Mouse (Mus musculus) heart, postnatal 36 days (tissue): ENCODE data around the gene Il17re. TPM values are rescaled to one million over a fixed set of nuclear protein-coding genes. Genes with fewer than 3 reads are reported as not detected.

Experiments used
- DNase-seq, 2 experiments: peaks; one replicate each; pipeline ENCODE4 v3.0.0; 2021 to 2022
- intact Hi-C: fragments of 180-260 bp; cut with DNase I; formaldehyde crosslinking; loops from one replicate; pipeline ENCODE4 v1.15.1; 2025
- total RNA-seq, 2 experiments: library from RNA; stranded (reverse); gene quantifications; 2 replicates each; pipeline ENCODE4 v1.2.3; 2021

The Il17re gene
- total RNA-seq, result under 1 TPM; 0.65 to 0.67 TPM

DNA sequence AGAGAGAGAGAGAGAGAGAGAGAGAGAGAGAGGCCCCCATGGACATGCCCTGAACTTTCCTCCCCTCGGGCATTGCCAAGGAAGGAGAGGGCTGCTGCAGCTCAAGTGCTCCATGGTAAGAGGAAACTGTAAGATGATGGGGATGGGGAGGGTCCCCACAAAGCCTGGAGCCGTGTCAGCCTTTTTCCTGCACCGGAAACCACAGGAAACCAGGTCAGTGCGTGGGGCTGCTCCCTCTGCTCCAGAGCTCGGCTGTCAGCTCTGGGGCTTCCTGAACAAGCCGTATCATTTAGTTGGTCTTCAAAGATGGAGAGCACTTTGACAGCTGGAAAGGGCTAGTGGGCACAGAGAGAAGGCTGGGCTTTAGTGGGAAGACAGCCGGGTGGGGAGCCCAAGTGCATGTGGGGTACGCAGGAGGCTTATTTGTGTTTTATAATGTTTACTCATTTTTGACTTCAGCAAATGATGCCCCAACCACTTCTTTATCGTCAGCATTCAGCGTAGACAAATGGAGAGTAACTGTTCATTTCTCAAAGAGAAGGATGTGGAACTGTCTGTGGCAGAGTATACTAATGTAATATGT is at the start of gene Il17re:
TSS of gene Il17re (plus strand) at position 533 of the 583 bp plus-strand sequence.
- intact Hi-C loops, result no loop called here
- DNase-seq, result no peak

DNA sequence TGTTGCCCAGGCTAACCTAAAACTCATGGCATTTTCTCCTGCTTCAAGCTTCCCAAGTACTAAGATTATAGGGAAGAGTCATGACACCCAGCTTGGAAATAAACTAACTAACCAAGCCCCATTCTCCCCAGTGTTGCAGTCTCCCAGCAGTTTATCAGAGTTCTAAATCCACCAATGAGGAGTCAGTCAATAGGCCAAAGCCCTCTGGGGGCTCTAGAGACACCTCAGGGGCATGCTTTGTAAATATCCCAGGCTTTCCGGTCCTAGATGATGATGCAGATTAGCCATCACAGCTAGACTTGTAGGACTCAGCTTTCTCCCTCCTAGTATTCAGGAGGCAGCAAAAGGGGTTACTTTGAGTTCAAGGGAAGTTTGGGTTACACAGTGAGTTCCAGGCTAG is 48.3 kb upstream of the Il17re start:
- DNase-seq, result no peak
- intact Hi-C loops, result no loop called here

DNA sequence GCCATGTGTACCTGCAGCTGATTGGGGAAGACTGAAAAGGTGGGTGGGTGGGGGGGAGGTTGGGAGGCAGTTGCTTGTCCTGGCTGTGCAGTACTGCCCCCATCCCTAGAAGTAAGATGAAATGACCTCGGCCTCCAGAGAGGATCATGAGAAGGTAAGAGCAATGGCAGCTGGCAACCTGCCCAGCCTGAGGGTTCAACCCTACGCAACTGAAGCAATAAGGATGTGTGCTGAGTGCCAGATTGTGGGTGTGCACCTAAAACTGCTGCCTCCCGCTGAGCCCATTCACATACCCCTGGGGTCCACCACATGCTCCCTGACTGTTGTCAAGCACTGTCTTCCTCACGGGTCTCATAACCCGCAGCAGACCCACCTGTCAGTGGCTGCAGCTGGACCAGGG is 41.9 kb upstream of the Il17re start:
- intact Hi-C loops, result no loop called here

DNA sequence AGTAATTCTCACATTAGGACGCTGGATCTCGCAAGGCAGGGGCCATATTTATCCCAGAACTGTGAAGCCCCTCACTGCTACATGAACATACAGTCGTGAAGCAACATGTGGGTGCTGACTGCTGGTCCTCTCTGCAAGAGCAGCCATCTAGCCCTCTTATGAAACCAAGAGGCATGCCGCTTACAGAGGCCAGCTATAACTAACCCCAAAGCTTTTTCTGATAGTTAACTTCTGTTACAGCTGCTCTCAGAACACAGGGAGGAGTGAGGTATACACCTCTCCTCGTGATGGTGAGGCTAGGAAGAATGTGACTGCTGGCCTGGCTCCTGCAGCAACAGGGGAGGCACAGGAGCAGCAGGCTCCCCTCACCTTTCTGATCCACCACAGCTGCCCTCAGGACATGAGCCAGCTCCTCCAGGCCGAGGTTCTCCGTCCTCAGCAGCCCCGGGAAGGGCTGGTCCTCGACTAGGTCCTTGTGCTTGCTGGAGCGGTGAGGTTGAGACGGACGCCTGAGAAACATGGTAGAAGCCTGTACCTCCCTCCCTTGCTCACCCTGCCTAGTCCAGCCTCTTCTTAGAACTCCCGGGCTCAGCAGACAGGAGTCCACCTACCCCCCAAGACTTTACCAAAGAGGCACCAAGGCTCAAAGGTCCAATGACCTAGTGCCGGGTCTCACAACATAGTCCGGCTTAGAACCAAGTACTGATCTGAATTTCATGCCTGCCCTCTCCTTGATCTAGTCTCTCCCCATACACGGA is 39.7 kb upstream of the Il17re start:
- intact Hi-C loops, result loop anchor here (2.0 kb wide), 1 partner anchor 40 kb away; the partner anchor contains the start of gene Arpc4
- no peak for DNase-seq

More for the DNA sequence above, 41.9 kb upstream of the Il17re start:
- no peak for DNase-seq

DNA sequence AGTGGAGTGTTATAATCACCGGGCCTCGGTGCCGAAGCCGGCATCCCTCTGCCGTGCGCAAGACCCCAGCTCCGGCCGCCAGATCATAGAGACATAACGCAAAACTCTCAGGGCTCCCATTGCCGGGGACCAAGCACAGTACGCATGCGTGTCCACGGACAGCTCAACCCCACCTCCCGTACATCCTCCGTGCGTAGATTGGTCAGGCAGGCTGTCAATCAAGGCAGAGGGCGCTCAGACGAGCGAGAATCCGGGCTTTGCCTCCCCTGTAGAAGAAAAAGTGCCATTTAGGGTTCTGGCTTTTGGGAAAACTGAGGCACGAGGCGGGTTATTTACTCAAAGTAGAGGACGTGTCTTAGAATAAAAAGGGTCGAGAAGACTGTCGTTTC is 39.1 kb upstream of the Il17re start, which contains the start of gene Rpusd3:
TSS of gene Rpusd3 (minus strand) at position 142 of the 389 bp plus-strand sequence.
- peak; percentile 100 for DNase-seq
- intact Hi-C loops, result loop anchor here (2.0 kb wide), 1 partner anchor 40 kb away; the partner anchor contains the start of gene Arpc4

DNA sequence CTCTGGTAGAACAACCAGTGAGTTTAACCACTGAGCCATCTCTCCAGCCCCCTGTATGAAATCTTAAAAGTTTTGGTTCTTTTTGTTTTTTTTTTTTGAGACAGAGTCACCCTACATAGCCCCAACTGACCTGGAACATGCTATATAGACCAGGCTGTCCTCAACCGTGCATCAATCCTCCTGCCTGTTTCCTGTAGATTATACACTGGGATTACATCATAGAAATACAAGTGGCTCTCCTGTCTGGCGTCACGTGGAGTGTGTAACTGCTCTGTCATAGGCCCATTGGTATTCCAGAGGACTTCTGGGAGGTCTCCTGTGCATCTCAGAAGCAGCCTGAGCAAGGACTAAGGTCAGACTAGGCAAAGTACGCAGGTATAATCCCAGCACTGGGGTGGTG is 35.3 kb upstream of the Il17re start:
- intact Hi-C loops, result no loop called here
- DNase-seq, result no peak

DNA sequence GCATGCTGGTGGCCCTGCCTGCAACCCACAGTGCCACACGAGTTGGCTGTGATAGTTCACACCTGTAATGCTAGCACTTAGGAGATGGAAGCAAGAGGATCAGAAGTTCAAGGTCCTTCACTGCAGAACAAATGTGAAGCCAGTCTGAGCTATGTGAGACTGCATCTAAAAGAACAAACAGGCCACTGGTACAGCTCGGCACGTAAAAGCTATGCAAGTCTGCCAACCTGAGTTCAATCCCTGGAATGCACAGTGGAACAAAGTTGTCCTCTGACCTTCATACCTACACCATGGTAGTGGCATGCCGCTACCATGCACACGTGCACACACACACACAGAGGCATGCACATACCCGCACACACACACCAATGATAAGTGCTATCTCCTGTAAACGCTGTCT is 34.1 kb upstream of the Il17re start:
- no peak for DNase-seq
- intact Hi-C loops, result loop anchor here (1.0 kb wide), 1 partner anchor 46 kb away; the partner anchor contains the start of gene Arpc4

DNA sequence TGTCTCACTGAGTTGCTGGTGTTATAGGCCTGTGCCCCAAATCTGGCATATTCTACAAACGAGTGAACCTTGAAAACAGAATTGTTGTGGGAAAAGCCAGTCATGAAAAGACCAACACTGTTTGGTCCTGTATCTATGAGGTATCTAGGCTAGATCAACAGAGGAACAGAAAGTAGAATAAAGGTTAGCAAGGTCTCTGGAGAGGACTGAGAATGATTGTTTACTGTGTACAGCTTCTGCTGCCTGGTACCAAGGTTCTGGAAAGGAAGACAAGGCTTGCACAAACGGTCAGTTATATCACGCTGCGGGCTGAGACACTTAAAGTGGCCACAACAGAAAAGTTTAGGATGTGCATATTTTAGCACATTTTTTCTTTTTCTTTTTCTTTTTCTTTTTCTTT is 31.6 kb upstream of the Il17re start:
- intact Hi-C loops, result no loop called here
- DNase-seq, result no peak

DNA sequence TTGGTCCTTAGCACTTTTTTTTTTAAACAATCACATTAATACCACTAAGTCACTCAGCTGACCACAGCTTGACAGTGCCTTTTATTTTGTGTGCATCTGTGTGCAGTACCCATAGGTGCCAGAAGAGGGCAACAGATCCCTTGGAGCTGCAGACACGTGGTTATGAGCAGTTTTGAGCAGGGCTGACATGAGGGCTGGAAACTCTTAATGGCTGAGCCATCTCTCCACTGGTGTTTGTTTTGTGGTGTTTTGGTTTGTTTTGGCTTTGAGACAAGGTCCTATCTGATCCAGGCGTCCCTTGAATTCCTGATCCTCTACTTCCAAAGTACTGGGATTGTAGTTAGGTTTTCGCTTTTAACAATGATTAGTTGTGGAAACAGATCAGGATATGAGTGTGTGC is 30.9 kb upstream of the Il17re start:
- DNase-seq, result no peak
- intact Hi-C loops, result no loop called here

DNA sequence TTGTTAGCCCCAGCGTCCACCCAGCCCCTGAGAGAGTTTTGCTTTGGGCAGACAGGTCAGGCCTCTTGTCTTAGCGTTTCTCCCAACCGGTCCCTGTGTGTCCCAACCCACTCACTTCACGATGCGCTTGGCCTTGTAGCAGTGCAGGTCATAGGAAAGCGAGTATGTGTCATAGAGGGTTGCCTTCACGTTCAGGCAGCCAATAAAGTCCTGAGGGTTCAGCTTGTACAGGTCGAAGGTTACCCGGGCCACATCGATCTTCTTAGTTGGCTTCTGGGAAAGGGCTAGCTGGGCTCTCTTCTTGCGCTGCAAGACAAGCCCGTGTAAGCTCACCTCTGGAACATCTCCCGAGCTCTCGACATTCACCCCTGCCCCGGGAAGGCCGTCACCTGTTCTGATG is 30.3 kb upstream of the Il17re start:
- no peak for DNase-seq
- intact Hi-C loops, result no loop called here

DNA sequence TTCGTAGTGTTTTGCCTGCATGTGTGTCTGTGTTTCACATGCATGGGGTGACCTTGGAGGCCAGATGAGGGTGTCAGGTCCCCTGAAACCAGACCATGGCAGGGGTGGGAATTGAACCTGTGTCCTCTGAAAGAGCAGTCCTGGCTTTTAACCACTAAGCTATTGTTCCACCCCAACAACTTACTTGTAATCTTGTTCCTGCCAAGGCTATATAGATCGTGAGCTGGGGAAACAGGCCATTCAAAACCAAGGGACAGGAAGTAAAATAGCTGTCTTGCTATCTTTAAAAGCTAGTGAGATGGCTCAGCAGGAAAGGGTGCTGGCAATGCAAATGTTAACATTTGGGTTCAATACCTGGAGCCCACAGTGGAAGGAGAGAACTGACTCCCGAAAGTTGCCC is 28.3 kb upstream of the Il17re start:
- intact Hi-C loops, result no loop called here
- DNase-seq, result no peak

DNA sequence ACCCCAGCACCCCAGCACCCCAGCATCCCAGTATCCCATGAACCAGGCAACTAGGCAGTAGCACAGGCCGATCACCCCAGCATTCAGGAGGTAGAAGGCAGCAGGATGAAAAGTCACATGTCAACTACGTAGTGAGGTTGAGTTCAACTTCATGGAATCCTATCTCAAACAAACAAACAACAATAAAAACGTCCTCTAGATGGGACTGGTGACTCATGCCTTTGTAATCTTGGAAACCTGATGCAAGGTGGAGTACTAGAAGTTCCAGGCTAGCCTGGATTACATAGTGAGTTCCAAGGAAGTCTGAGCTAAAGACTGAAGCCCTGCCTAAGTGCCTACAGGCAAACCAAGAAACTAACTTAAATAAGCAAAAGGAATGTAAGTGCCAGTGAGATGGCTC is 27.4 kb upstream of the Il17re start:
- DNase-seq, result no peak
- intact Hi-C loops, result no loop called here

DNA sequence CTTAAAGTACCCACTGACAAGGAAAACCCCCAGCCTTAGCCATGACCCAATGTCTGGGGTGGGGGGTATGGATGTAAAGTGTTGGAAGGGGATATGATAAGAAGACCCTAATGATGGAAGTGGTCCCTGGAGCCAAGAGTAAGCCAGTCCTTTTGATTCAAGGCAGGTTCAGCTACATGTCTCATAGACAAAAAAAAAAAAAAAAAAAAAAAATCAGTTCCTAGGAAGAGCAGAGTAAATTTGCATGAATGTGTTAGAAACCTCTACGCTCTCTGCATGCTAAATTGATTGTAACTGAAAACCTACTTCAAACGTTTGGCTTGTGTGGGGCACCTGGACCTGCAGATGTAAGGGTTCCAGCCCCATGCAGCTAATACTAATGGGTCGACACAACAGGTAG is 26.5 kb upstream of the Il17re start:
- intact Hi-C loops, result no loop called here

DNA sequence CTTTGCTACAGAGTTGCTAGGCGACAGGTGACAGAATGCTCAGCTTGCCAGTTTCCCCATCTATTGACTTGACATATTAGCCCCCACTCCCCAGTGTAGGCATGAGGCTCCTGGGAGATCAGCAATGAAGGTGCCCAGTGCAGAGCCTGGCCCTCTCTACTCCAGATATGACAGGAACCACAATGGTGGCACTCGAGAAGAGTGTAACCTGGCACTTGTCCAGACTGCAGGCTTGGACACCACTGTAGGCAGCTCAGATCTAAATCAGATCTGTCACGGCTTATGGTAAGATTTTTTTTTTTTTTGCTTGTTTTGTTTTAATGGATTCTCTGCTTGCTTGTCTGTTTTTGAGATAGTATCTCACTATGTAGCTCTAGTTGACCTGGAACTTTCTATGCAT is 24.6 kb upstream of the Il17re start:
- no peak for DNase-seq
- intact Hi-C loops, result no loop called here

More for the DNA sequence above, 26.5 kb upstream of the Il17re start:
- no peak for DNase-seq

DNA sequence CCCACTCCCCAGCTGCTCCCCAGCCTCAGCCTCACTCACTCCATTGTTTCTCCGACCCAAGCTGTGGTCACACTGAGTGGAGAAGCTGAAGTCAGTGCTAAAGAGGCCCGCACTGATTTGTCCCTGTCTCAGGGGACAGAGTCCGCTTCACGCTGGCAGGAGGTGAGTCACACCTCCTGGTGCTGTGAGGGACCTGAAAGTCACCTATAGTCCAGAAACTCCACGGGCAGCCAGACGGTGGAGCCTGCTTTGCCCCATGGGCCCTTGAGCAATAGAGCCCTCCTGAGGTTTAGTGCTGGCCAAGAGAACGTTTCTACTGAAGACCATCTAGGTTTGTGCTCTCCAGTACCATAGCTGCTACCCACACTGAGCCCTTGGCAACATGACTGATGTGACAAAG is 23.6 kb upstream of the Il17re start:
- no peak for DNase-seq
- intact Hi-C loops, result no loop called here

DNA sequence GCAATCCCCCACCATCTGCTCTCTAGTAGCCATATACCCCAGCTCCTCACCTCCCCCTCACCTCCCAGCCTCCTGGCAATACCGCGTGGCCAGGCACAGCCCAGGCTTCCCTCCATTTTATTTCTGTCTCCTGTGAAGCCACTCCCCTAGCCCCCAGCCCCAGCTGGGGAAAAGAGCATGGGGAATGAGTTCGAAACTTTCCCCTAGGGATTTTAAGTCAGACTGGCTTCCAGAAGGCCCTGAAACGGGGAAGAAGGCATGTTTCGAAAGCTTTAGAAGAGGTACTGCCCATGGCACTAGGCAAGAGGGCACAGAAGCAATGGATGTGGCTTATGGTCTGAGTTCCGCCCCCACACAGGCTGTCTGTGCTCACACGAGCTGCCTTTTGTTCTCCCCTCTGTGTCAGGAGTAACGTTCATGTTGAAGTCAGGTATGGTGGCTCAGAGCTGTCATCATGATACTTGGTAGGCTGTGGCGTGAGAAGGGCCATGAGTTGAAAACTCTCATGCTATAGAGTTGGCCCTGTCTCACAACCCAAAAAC is 22.5 kb upstream of the Il17re start, which contains the start of gene Cidec:
TSS of gene Cidec (minus strand) at position 97 of the 542 bp plus-strand sequence.
- DNase-seq, result no peak
- intact Hi-C loops, result no loop called here

DNA sequence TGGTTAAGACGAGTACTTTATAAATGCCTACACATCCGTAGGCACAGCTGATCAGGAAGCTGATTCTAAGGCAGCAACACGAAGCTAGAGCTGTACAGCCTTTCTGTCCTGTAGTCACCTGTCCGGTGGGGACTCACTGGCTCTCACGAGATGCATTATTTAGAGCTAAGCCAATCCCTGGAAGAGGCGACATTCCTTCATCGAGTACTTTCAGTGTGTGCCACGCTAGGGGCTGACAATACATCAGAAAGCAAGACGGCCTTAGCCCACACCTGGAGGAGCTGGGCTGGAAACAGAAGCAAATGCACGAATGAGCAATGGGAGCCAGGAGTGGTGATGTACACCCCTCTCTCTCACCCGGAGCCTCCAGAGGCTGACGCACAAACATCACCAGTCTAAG is 21.1 kb upstream of the Il17re start:
- no peak for DNase-seq
- intact Hi-C loops, result no loop called here

DNA sequence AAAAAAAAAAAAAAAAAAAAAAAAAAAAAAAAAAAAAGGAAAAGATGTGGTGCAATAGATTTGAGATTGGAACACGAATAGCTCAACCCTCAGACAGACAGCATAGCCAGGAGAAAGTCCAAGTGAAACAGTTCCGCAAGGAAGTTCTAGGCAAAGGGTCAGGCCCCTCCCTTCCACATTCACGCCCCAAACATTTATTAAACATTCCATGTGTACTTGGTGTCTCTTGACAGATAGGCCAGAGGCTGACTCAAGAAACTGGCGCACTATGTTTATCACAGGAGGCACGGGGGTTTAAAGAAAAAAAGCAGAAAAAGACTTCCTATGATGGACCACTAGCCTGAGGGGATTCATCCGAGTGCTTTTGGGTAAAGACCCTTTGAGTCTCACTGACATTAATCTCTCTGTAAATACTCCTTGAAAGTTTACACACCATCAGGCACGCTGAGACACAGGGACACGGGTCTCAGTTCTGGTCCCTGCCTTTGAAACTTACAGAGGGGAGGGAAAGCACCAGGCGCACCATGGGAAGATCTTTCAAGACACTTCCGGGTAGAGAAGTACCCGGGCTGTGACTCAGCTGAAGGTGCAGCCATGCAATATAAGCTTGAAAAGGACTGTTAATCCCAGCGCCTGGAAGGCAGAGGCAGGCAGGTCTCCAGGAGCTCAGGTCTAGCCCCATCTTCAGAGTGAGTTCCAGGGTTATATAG is 19.4 kb upstream of the Il17re start:
- intact Hi-C loops, result no loop called here
- no peak for DNase-seq

DNA sequence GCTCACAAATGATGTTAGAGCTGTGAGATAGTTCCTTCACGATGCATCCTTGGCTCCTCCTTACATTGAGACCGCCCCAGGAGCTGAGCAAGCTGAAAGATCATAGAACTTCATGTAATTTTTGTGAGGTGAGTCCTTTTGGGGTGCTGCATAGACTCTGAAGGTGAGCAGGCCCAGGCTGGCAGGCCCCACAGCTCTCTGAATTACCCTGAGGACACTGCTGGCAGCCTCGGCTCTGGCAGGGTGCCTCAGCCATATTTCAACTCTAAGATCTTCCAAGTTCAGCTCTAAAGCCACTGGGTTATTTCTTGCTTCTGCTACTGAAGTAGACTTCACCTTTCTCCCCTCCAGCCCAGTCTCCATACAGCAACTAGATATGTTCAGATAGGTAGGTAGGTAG is 17.6 kb upstream of the Il17re start:
- no peak for DNase-seq
- intact Hi-C loops, result loop anchor here (1.0 kb wide), 1 partner anchor 29 kb away; no protein-coding TSS in a partner anchor

DNA sequence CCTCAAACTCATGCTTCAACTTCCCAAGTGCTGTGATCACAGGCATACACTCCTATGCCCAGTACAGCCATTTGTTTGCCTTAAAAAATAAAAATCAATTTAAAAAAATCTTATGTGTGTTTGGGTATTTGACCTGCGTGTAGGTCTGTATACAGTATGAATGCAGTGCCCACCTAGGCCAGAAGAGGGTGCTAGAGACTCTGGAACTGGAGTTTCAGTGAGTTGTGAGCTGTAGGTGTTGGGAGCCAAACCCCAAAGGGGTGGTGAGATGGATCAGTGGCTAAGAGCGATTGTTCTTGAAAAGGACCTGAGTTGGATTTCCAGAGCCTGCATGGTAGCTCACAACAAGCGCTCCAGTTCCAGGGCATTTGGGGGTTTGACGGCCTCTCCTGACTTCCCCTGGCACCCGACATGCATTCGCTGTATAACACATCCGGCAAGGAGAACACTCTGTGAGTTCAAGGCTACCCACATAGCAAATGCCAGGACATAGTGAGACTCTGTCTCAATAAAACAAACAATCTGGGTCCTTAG is 17.1 kb upstream of the Il17re start:
- DNase-seq, result peak; percentile 51 to 79
- intact Hi-C loops, result loop anchor here (1.0 kb wide), 1 partner anchor 28 kb away; no protein-coding TSS in a partner anchor

DNA sequence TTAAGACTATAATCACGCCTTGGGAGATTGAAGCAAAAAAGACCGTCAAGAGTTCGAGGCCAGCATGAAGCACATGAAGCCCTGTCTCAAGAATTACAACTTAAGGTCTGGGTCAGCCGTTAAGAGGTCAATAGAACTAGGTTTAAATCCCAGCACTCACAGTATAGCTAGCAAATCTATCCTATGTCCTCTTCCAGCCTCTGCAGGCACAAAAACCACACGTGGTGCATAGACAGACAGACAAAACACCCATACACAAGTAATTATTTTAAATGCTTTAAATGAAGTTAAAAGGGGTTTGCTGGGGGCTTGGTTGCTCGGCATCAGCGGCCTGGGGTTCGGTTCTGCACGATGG is 16.2 kb upstream of the Il17re start:
- intact Hi-C loops, result no loop called here
- DNase-seq, result no peak
